Mouse (Mus musculus) embryonic facial prominence, embryonic 15.5 days (tissue): ENCODE results near the gene Fstl4. TPM values are rescaled to one million over a fixed set of nuclear protein-coding genes. Genes with fewer than 3 reads are reported as not detected.

ENCODE experiments used
- ATAC-seq: fragments of 200-750 bp; cut with Nextera tagmentation; 2 replicates; pipeline ENCODE4 v1.8.0; 2017; ENCODE audit warnings: low read depth, moderate TSS enrichment; ENCODE audit not compliant: insufficient number of reproducible peaks, low FRiP score, low TSS enrichment
- H3K27ac ChIP-seq: fragments of 300-500 bp; sonication (generic); replicated peaks from 2 replicates; pipeline ENCODE4 v1.5.1; 2015; ENCODE audit warnings: mild to moderate bottlenecking, inconsistent platforms
- H3K27me3 ChIP-seq: fragments of 300-500 bp; sonication (generic); 2 replicates; pipeline ENCODE4 v1.6.1; 2015; ENCODE audit warnings: inconsistent platforms
- H3K36me3 ChIP-seq: fragments of 300-500 bp; sonication (generic); 2 replicates; pipeline ENCODE4 v1.6.1; 2015; ENCODE audit warnings: mild to moderate bottlenecking, inconsistent platforms
- H3K4me1 ChIP-seq: fragments of 300-500 bp; sonication (generic); 2 replicates; pipeline ENCODE4 v1.6.1; 2015; ENCODE audit warnings: inconsistent platforms
- H3K4me2 ChIP-seq: fragments of 300-500 bp; sonication (generic); replicated peaks from 2 replicates; pipeline ENCODE4 v1.6.1; 2015; ENCODE audit warnings: mild to moderate bottlenecking, inconsistent platforms
- H3K4me3 ChIP-seq: fragments of 300-500 bp; sonication (generic); replicated peaks from 2 replicates; pipeline ENCODE4 v1.5.1; 2015; ENCODE audit warnings: mild to moderate bottlenecking, inconsistent platforms
- H3K9ac ChIP-seq: fragments of 300-500 bp; sonication (generic); 2 replicates; pipeline ENCODE4 v1.6.1; 2015; ENCODE audit warnings: inconsistent platforms
- H3K9me3 ChIP-seq: fragments of 300-500 bp; sonication (generic); replicated peaks from 2 replicates; pipeline ENCODE4 v1.6.1; 2016; ENCODE audit warnings: inconsistent platforms
- WGBS: fragments of 180-500 bp; shearing (Covaris S2); methylation state at CpG from one replicate; pipeline ENCODE4 v1.1.7; 2015; 5-methylcytosine and 5-hydroxymethylcytosine counted together
- polyA plus RNA-seq: library from polyadenylated mRNA; unstranded; fragments of >200 nt; fragmentation: Nextera tagmentation; extraction: Ambion mirVana; gene quantifications from 2 replicates; pipeline ENCODE4 v1.2.1, GENCODE M21; 2015

Fstl4 gene
- polyA plus RNA-seq, 1 experiment from 2014 or later: 3.1 TPM

DNA sequence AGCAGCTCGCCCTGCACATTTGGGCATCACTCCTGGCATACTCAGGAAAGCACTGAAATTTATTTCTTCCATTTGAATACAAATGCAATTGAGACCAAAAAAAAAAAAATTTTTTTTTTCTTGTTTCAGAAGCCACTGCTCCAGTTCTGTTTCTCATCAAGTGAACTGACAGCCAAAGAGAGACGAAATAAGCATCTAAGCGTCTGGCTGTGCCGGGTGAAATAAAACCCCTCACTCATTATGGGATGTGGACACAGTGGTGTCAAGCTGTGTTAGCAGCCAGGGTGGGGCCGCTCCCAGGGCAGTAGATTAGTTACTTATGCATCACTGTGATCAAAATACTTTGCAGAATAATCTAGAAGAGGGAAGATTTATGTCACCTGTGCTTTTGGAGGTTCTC is 327.2 kb downstream of the Fstl4 start:
- Histone ChIP-seq H3K36me3 (no peaks in the 10 kb centered on the region), H3K4me3 (no peak overlapping the region), H3K4me1 (peaks cover 19% of the 10 kb centered on the region), H3K4me2 (no peak overlapping the region), H3K9ac (no peak overlapping the region), H3K27me3 (no peaks in the 10 kb centered on the region), H3K9me3 (no peaks in the 10 kb centered on the region), H3K27ac (no peak overlapping the region)
- ATAC-seq: no peak
- WGBS: 23% methylated on average over 5 of the region's 5 CpGs

DNA sequence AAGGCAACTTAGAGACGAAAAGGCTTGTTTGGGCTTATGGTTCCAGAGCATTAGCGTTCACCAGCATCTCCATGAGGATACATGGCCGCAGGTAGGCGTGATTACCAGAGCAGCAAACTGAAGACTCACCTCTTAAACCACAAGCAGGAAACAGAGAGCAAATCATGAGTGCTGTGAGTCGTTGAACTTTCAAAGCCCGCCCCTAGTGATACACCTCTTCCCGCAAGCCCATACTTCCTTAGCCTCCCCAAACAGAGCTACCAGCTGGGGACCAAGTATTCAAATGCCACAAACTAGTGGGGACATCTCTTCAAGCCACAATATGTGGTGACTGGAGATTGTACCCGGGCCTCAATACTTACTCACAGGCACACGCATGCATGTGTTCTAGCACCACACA is 332.4 kb downstream of the Fstl4 start:
- H3K4me3 ChIP-seq: no peak overlapping the region
- H3K27me3 ChIP-seq: no peaks in the 10 kb centered on the region
- H3K9me3 ChIP-seq: no peaks in the 10 kb centered on the region
- 86% methylated on average over 9 of the region's 9 CpGs for WGBS
- H3K4me2 ChIP-seq: no peak overlapping the region
- peaks cover 24% of the 10 kb centered on the region for H3K4me1 ChIP-seq
- no peak overlapping the region for H3K9ac ChIP-seq
- ATAC-seq: no peak
- no peaks in the 10 kb centered on the region for H3K36me3 ChIP-seq
- no peak overlapping the region for H3K27ac ChIP-seq

DNA sequence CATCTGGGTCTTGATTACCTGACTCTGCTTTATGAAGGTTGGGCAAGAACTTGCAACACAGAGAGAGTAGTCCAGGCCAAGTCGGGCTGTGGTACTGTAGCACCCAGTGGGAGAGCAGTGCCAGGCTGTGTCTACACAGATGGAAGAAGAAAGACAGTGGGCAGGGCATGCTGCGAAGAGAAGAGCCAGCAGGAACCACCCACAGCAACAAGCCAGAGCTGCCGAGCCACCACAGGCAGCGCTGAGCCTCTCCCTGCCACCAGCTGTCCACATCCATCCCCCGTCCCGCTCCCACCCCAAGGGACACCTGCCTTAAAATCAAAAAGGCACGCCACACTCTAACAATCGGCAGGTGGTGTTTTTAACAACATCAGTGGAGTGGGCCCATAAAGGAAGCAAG is 332.9 kb downstream of the Fstl4 start:
- H3K4me3 ChIP-seq: no peak overlapping the region
- ATAC-seq: no peak
- no peaks in the 10 kb centered on the region for H3K36me3 ChIP-seq
- H3K27ac ChIP-seq: no peak overlapping the region
- no peaks in the 10 kb centered on the region for H3K27me3 ChIP-seq
- peaks cover 19% of the 10 kb centered on the region for H3K4me1 ChIP-seq
- H3K9ac ChIP-seq: no peak overlapping the region
- H3K4me2 ChIP-seq: no peak overlapping the region
- 67% methylated on average over 8 of the region's 8 CpGs for WGBS
- no peaks in the 10 kb centered on the region for H3K9me3 ChIP-seq

DNA sequence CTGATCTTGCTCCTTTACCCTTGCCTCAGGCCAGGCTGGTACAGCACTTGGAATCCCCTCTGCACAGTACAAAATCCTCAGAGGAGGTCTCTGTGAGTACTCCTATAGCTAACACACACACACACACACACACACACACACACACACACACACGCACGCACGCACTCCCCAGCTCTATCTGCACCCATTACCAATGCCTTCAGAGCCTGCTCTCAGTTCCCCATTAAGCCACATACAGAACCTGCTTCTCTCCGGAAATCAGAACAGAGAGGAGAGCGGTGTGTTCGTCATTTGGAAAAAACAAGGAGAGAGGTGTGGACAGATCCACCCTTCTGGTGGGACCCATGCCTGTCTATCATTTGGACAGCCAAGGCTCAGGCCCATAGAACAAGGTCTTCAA is 333.4 kb downstream of the Fstl4 start:
- Histone ChIP-seq H3K4me3 (no peak overlapping the region), H3K9ac (no peak overlapping the region), H3K9me3 (no peaks in the 10 kb centered on the region), H3K4me2 (no peak overlapping the region), H3K36me3 (no peaks in the 10 kb centered on the region), H3K4me1 (peaks cover 14% of the 10 kb centered on the region), H3K27me3 (no peaks in the 10 kb centered on the region), H3K27ac (no peak overlapping the region)
- ATAC-seq: no peak
- WGBS: 89% methylated on average over 6 of the region's 6 CpGs

DNA sequence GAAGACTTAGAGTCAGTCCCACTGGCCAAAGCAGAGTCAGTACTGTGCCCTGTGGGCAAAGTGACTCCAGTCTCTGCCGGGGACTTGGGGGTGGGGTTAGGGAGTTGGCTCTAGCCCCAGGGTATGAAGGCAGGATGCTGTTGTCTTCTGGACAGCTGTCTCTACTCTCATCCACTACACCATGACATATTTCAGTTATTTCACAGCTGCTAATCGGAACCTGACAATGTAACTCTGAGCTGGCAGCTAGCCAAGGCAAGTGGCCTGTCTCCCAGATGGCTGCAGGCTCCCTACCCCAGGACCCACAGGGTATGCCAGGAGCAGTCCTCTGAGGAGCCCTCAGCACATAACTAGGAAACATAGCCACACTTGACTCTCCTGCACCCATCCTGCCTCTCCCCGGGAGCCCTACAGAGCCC is 334.4 kb downstream of the Fstl4 start:
- Histone ChIP-seq H3K27ac (no peak overlapping the region), H3K9ac (no peak overlapping the region), H3K9me3 (no peaks in the 10 kb centered on the region), H3K4me2 (no peak overlapping the region), H3K36me3 (no peaks in the 10 kb centered on the region), H3K4me1 (peaks cover 18% of the 10 kb centered on the region), H3K4me3 (no peak overlapping the region), H3K27me3 (no peaks in the 10 kb centered on the region)
- peak; percentile 63; the same call in 1 of the 2 replicates for ATAC-seq
- 32% methylated on average over 3 of the region's 3 CpGs for WGBS

DNA sequence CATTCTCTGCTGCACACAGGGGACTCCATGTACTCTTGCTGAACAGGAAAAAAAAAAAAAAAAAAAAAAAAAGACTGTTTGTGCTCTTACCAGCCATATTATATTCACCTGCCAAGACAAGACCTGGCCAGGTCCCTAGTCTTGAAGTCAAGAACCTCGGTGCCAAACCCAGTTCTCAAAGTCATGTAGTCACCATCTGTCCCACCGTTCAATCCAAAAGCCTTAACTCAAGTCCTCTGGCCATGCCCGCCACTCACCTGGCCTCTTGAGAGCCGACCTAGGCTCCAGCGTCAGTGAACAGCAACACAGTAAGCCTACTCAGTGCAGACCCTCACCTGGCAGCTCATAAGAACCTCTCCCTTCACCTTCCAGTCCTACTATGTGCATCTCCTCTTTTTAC is 334.9 kb downstream of the Fstl4 start:
- Histone ChIP-seq H3K9me3 (no peaks in the 10 kb centered on the region), H3K27ac (no peak overlapping the region), H3K9ac (no peak overlapping the region), H3K4me1 (peaks cover 21% of the 10 kb centered on the region), H3K4me2 (no peak overlapping the region), H3K36me3 (no peaks in the 10 kb centered on the region), H3K27me3 (no peaks in the 10 kb centered on the region), H3K4me3 (no peak overlapping the region)
- 78% methylated on average over 5 of the region's 5 CpGs for WGBS
- no peak for ATAC-seq

DNA sequence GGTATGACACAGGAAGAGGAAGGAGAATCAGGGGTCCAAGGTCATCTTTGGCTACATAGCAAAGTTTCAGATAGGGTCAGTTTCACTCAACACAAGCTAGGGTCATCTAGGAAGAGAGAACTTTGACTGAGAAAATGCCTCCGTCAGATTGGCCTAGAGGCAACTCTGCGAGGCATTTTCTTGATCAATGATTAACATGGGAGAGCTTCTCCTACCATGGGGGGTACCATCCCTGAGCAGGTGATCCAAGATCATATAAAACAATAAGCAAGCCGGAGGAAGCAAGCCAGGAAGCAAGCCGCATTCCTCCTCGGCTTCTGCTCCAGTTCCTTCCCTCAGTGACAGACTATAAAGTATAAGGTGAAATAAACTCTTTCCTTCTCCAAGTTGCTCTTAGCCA is 337.3 kb downstream of the Fstl4 start:
- 74% methylated on average over 5 of the region's 5 CpGs for WGBS

DNA sequence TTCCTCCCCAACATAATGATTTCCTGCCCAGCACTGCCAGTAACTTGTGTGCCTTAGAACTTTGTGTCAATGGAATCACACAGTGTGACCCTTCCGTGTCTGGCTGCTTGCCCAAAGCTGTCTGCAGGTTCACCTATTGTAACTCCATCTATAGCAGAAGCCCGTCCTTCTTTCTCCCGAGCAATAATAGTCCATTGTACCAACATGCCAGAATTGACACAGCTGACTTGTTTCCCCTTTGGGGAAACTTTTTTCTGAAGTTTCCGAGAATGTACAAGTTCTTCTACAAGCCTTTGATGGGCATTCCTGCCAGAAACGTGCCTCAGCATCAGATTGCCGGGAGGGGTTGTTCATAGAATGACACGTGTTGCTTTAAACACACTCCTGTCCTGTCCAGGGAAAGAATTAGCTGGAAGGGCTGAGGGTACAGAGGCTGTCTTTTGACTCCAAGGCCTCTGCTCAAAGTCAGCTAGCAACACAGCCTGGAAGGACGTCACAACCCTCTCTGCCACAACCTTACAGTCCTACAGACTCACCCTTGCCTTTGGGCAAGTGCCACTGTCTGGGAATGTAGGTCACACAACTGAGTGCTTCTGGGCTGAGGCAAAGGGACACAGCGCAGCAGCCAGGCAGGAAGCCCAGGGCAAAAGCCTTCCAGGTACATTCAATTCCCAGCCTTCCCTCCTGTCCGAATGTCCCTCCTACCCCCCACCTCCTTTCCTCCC is 339.3 kb downstream of the Fstl4 start:
- Histone ChIP-seq H3K4me2 (no peak overlapping the region), H3K9me3 (no peaks in the 10 kb centered on the region), H3K36me3 (no peaks in the 10 kb centered on the region), H3K27me3 (no peaks in the 10 kb centered on the region), H3K9ac (no peak overlapping the region), H3K4me1 (peaks cover 14% of the 10 kb centered on the region; the same call in 1 of the 2 replicates), H3K27ac (no peak overlapping the region), H3K4me3 (no peak overlapping the region)
- 35% methylated on average over 10 of the region's 10 CpGs for WGBS
- no peak for ATAC-seq

More for the DNA sequence above, 337.3 kb downstream of the Fstl4 start:
- H3K9me3 ChIP-seq: no peaks in the 10 kb centered on the region
- no peak overlapping the region for H3K4me3 ChIP-seq
- peaks cover 21% of the 10 kb centered on the region for H3K4me1 ChIP-seq
- H3K27me3 ChIP-seq: no peaks in the 10 kb centered on the region
- no peaks in the 10 kb centered on the region for H3K36me3 ChIP-seq
- H3K9ac ChIP-seq: no peak overlapping the region
- no peak overlapping the region for H3K4me2 ChIP-seq
- no peak overlapping the region for H3K27ac ChIP-seq
- ATAC-seq: no peak

DNA sequence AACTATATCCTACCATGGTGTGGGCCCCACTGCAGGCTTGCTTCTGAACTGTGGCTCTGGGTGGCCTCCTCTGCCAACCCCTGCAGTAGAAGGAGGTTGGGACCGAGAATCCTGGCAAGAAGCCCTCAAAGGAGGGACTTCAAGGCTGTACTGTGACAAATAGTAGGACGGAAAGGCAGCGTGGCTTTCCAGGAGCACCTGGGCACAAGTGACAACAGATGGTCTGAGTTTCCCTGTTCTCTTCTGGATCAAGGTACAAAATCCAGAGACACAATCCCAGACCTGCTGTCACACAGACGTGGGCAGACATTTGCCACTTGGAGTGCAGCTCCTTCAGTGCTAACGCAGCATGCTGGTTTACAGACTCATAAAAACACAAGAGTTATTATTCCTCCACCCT is 343.3 kb downstream of the Fstl4 start:
- H3K27me3 ChIP-seq: no peaks in the 10 kb centered on the region
- H3K4me3 ChIP-seq: no peak overlapping the region
- 59% methylated on average over 5 of the region's 5 CpGs for WGBS
- 0 out of 2 replicates have a peak, but pooled peaks cover 7% of the 10 kb centered on the region for H3K4me1 ChIP-seq
- H3K27ac ChIP-seq: no peak overlapping the region
- no peaks in the 10 kb centered on the region for H3K36me3 ChIP-seq
- ATAC-seq: no peak
- H3K4me2 ChIP-seq: no peak overlapping the region
- H3K9ac ChIP-seq: no peak overlapping the region
- H3K9me3 ChIP-seq: no peaks in the 10 kb centered on the region

DNA sequence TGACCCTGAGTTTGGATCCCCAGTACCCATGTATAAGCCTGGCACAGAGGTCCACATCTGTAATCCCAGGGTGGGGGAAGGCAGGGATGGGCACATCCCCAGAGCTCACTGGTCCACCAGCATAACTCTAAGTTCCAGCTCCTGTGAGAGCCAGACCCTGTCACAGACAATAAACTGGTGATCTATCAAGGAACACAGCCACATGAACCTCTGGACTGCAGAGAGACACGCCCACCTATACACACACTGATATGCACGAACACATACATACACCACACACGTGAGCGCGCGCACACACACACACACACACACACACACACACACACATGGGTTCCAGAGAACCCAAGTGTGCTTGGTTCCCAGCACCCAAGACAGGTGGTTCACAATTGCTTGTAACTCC is 344.4 kb downstream of the Fstl4 start:
- H3K27me3 ChIP-seq: no peaks in the 10 kb centered on the region
- no peak overlapping the region for H3K4me2 ChIP-seq
- WGBS: 92% methylated on average over 6 of the region's 6 CpGs
- no peak overlapping the region for H3K9ac ChIP-seq
- H3K4me1 ChIP-seq: 0 out of 2 replicates have a peak, but pooled peaks cover 2% of the 10 kb centered on the region
- H3K4me3 ChIP-seq: no peak overlapping the region
- no peaks in the 10 kb centered on the region for H3K9me3 ChIP-seq
- H3K27ac ChIP-seq: no peak overlapping the region
- ATAC-seq: no peak
- H3K36me3 ChIP-seq: no peaks in the 10 kb centered on the region

DNA sequence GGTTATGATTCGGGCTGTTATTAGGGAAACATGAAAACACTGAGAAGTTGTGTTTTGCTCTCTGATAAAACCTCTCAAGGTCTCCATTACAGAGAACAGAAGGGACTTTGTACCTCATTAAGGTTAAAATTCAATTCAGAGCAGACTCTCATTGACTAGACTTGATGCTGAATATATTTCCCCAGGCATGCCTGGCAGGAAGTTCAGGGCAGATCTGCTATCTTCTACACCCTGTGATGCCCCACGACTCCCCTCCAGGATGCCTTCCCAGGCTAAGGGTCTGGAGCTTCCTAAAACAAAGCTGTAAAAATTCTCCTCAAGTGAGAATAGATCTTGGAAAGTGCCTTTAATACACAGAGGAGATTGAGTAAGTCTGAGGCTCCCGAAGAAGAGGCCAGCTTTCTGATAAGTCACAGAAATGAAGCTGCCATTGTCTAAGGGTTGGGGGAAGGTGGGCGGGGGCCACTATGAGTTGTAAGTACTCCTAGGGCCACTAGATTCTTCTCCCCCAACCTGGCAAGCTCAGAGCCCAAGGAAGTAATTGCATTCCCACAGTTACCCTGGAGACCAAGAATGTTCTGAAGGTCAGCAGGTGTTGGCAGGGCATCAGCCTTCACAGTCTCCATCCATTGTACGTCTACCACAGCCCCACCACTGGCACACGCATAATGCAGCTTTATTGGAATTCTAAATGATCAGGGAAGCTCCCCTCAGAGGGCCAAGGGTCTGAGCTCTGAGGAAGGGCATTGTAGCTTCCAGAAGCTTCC is 345.4 kb downstream of the Fstl4 start:
- no peaks in the 10 kb centered on the region for H3K27me3 ChIP-seq
- H3K4me1 ChIP-seq: no peaks in the 10 kb centered on the region
- no peak overlapping the region for H3K4me2 ChIP-seq
- no peaks in the 10 kb centered on the region for H3K36me3 ChIP-seq
- 73% methylated on average over 6 of the region's 6 CpGs for WGBS
- H3K27ac ChIP-seq: no peak overlapping the region
- no peak overlapping the region for H3K9ac ChIP-seq
- no peaks in the 10 kb centered on the region for H3K9me3 ChIP-seq
- no peak for ATAC-seq
- H3K4me3 ChIP-seq: no peak overlapping the region
